ENCODE assay signal across 26 mouse cellular contexts in the genomic region with DNA sequence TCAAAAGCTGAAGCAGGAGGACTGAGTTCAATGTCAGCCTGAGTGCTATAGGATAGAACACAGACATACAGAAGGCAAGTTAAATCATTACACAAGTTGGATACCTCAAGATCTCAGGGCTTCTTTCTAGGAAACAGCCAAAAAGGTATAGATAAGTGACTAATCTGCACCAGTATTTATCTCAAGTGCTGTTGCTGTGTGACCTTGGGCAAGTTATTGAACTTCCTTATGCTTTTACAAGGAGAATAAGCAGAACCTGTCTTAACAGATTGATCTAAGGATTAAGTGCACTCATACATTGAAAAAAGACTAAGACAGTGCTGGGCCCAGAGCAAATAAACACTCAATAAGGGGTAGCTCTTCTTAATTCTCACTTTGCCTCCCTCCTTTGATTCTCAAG.
"Had no signal": no experiment of that assay in that cellular context is flagged by ENCODE, and none has a peak within 500 bp of the region (broad histone marks: within the 10 kb centered on the region; RNA-seq: fewer than 3 reads in every experiment).

No protein-coding gene starts in this region.

- H3K9me3 ChIP-seq: embryonic facial prominence, embryonic 10.5 days; embryonic facial prominence, embryonic 12.5 days; embryonic facial prominence, embryonic 13.5 days; embryonic facial prominence, embryonic 15.5 days; forebrain, embryonic 10.5 days; forebrain, embryonic 12.5 days; forebrain, embryonic 13.5 days; forebrain, embryonic 15.5 days had no signal

- H3K4me1 ChIP-seq: embryonic facial prominence, embryonic 12.5 days; embryonic facial prominence, embryonic 13.5 days; embryonic facial prominence, embryonic 15.5 days; forebrain, embryonic 10.5 days; forebrain, embryonic 12.5 days had no signal

- H3K4me3 ChIP-seq: embryonic facial prominence, embryonic 10.5 days; embryonic facial prominence, embryonic 12.5 days; embryonic facial prominence, embryonic 13.5 days; embryonic facial prominence, embryonic 15.5 days; erythroblast, embryonic 14.5 days; forebrain, embryonic 10.5 days; forebrain, embryonic 12.5 days; forebrain, embryonic 13.5 days; forebrain, embryonic 15.5 days; gastrocnemius, adult 2 months; heart, adult 2 months had no signal

- H3K27me3 ChIP-seq: embryonic facial prominence, embryonic 12.5 days; embryonic facial prominence, embryonic 13.5 days; embryonic facial prominence, embryonic 15.5 days; forebrain, embryonic 12.5 days; forebrain, embryonic 13.5 days; forebrain, embryonic 15.5 days had no signal

- H3K27ac ChIP-seq: embryonic facial prominence, embryonic 10.5 days; embryonic facial prominence, embryonic 12.5 days; embryonic facial prominence, embryonic 13.5 days; embryonic facial prominence, embryonic 15.5 days; forebrain, embryonic 10.5 days; forebrain, embryonic 12.5 days; forebrain, embryonic 13.5 days; forebrain, embryonic 15.5 days; gastrocnemius, adult 2 months; heart, adult 2 months had no signal

- DNase-seq: cerebellum, adult 8-10 months; cerebellum, adult 9-10 months; cerebellum, adult 9-11 months; cerebellum, postnatal 10 days; cerebellum, postnatal 14 days; cerebellum, postnatal 25 days; cerebellum, postnatal 36 days; embryo, embryonic 11 days; forebrain, postnatal 0 days; gastrocnemius, adult 2 months; gastrocnemius, postnatal 10 days; gastrocnemius, postnatal 14 days; gastrocnemius, postnatal 25 days; gastrocnemius, postnatal 36 days; heart, adult 11 months; heart, adult 18-20 months; heart, adult 2 months had no signal

- H3K36me3 ChIP-seq: embryonic facial prominence, embryonic 12.5 days; embryonic facial prominence, embryonic 15.5 days; forebrain, embryonic 12.5 days; forebrain, embryonic 15.5 days had no signal

- H3K9ac ChIP-seq: embryonic facial prominence, embryonic 12.5 days; embryonic facial prominence, embryonic 13.5 days; embryonic facial prominence, embryonic 15.5 days; forebrain, embryonic 12.5 days; forebrain, embryonic 13.5 days; forebrain, embryonic 15.5 days; forebrain, postnatal 0 days had no signal
